Mouse (Mus musculus) mouse embryonic stem cell (cell line): ENCODE data around the gene Gm43064.
"Not testable (repeated sequence)": the region's sequence is repeated elsewhere in the genome, so short reads cannot be mapped to it uniquely, and the experiment has no call there.

Experiments used
- in situ Hi-C, 2 experiments: fragments of 300-500 bp; cut with MboI; formaldehyde crosslinking; loops; 1 replicate in 1 of 2; 3 replicates in 1 of 2; pipeline ENCODE4 v1.14.3; 2019 to 2020; ENCODE audit warnings: low sequenced_read_pairs in 2 of 2, low pct_unique_long_range_greater_than_20kb in 1 of 2, mixed read lengths in 1 of 2; ENCODE audit not compliant: unreplicated experiment in 1 of 2

The Gm43064 gene

DNA sequence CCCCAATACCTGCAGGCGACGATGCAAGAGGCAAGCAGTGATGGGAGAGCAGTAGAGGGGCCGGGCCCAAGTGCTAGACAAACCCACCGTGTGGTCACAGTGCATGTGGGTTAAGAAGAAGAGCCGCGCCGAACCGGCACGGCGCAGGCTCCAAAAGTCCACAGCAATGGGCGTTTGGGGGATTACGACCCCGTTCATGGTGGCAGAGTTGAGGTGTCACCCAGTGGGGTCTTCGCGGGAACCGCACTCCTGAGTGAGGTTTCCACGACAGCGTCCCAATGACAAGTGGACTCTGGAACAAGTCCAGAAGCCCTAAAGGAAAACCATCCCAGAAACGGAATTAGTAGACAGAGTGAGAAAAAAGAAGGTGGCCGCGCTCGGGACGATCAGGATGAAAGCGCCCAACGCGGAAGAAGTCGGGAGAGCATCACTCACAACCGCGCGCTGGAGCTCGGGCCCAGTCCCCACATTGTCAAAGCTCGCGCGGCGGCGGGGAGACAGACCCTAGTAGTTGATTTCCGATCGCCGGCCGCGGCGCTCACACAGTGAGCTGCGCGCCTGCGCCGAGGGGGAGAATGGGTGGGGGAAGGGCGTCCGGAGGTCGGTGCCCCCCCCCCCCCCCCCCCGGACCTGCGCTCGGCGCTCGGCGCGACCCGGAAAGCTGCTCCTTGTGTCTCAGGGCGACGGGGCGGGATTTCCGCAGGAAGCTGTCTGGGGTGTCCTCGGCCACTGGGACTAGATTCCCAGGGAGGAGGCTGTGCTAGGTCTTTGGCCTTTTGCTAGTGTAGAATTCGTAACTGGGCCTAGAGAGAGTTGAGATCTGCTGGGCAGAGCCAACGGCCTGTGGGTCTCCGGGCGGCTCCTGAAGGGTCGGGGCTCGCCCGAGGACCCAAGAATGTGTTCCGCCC lies at the start of gene Gm43064, which contains the start of the genes Dclre1b and Ap4b1:
Gene Gm43064, plus strand, starts transcription at position 683 of the 908 bp plus-strand sequence.
Gene Dclre1b, minus strand, starts transcription at position 554 of the 908 bp plus-strand sequence.
Gene Ap4b1, plus strand, starts transcription at position 630 of the 908 bp plus-strand sequence.
- in situ Hi-C loops, result no loop called here

DNA sequence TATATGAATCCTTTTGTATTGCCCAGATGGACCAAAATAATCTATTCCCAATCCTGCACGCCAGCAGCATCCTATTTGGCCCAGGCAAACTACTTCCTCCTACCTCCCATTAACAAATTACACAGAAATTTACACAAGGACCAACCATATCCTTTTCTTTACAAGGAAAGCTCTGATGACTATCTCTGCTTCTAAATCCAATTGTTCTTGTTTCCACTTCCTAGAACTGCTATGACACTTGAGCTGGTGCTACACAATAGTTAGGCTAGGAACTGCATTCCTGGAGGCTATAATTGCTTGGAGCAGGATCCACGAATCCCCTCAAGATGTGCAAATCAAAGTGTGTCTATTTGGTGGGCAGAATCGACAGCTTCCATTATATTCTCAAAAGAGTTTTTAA lies 42.6 kb upstream of the Gm43064 start:
- in situ Hi-C loops, result no loop called here

DNA sequence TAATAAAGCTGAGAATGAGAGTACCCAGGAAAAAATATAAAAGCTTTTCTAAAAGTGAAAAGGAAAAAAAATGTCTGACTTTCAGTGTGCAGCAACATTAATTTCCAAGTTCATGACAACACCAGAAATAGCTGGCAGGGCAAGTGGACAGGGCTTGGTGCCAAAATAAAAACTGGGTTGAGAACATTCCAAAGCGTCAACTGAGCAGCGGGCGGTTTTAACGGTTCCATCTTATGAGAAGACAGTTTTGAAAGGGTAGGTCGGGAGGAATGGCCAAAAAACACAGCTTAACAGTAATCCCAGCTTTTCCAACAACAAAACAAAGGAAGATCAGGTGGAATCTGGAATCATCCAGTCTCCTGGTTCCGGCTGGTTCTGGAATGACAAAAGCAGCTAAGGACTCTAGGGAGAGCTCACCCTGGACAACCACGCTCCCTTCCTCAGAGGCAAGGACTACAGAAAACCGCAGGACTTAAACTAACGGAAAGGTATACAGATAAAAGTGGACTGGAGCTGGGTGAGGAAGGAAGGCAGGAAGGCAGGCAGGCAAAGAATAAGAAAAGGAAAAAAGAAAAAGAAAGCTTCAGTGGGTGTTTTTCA lies 37.7 kb upstream of the Gm43064 start:
- in situ Hi-C loops, result no loop called here

DNA sequence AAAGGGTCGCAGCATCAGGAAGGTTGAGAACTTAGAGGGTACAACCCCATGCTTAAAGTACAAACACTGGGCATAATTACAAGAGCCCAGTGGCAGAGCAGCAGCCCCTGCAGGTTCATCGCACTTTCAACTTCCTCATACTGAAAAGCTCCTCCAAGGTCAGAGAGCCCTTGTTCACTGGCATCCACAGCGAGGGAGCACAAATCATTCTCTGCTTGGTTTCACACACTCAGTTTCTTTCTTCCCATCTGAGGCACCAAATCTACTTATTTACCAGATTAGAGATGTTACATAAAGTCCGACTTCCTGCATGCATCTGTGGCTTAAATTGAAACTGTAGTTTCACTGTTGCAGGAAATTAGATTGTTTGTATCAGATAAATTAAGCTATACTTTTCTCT lies 36.5 kb upstream of the Gm43064 start:
- in situ Hi-C loops, result no loop called here

DNA sequence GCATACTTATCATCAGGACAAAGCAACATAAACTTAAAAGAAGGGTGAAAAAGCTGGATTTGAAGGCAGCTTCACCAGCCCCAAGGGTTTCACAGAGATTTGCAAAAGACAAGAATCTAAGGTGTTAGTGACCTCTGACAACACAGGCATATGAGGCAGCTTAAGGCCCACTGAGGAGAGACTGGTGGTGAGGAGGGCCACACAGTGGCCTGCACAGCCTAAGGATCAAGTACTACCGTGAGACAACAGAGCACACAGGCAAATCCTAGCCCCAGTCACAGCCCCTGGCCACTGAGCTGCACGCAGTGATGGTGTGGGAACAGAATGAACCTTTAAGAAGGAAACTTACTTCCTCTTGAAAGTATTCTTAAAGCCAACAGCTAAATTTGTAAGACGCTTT lies 35.9 kb upstream of the Gm43064 start:
- in situ Hi-C loops, result no loop called here

DNA sequence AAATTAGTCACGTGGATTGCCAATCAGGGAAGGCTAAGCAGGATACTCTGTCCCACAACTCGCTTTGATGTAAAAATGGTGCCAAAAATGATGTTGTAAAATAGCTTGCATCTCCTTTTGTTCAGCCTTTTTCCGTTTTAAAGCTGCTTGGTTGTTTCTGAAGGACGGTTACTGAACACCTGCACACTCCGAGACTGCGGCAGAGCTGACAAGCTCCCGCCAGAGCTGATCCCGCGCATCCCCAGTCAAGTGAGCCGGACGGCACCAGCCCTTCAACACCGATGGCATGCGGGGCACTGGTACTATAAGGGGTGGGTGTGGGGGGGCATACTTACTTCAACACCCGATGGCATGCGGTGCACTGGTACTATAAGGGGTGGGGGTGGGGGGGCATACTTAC lies 35.4 kb upstream of the Gm43064 start:
- in situ Hi-C loops, result no loop called here

DNA sequence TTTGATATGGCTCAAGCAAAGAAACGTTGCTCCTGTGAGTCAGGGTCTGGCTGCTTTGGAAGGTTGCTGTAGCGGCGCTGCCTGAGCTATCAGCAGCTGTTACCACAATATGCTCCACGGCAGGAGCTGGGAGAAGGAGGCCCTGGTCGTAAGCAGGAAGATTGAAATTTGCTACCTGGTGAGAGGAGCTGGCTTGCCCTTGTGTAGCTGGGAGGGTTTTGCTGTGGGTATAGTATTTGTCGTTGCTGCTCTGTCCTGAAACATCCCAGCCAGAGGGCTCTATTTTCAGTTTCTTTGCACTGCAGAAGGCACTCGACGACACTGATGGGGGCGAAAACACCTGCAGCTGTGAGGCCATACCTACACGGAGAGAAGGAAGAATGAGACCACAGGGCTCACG lies 31.4 kb upstream of the Gm43064 start:
- in situ Hi-C loops, result no loop called here

DNA sequence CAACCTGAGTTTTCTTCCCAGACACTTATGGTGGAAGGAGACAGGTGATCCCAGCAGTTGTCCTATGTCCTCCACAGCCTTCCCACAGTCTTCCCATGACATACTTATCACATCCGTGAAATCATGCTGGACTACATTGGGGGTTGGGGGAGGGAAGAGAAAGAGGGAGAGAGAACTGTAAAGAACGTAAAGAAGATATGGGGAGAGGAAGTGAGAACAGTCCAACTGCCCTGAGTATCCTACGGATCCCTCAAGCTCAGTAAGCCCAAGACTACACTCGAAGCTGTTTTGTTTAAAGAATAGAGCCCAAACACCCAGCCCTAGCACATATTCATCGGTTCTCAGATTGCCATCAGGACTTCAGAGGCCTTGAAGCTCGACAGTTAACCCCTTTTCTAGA lies 30.7 kb upstream of the Gm43064 start:
- in situ Hi-C loops, result no loop called here

DNA sequence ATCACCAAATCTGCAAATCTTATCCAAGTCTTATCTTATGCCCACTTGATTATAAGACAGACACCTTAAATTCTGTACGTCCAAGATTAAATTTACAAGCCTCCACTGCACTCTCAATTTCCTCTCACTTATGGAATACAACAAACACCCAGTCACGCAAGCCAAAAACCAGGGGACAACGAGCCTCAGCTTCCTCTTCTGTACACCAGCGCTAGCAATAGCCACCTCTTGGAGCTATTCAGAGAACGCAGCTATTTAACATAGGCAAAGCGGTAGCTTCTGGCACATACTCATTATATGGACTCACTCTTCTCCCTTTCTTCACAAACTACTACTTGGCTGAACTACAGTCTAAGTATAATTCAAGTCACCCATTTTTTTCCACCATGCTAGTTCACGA lies 30.2 kb upstream of the Gm43064 start:
- in situ Hi-C loops, result no loop called here

DNA sequence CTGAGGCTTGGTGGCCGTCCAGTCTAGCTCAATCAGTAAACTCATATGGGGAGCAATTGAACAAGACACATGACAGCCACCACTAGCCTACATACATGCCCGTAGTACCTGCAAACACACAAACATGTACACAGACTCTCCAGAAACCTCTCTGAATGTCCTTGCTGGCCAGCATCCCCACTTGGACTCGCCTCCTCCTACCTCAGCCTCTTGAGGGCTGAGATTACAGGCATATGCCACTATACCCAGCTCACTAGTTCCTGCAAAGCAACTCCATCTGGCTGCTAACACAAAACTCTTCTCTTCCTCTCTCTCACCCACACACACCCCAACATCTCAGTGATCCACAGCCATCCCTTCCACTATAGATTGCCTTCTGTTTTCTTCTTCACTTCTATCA lies 29.1 kb upstream of the Gm43064 start:
- in situ Hi-C loops, result no loop called here

DNA sequence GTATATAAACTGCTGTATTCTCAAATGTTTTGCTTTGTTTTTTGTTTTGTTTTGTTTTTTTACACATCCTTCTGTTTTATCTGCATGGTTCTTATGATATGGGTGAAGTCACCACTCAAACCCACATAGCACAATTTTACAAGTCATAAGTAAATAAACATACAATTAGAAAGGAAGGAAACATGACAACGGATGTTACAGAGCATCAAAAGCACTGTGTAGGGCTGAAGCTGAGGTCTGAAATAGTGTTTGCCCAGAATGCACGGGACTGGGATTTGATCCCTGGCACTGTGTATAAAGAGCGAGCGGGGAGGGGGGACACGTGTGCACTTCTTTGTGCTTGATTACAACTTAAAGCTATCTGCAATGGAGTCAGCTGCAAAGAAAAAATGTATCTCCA lies 28.6 kb upstream of the Gm43064 start:
- in situ Hi-C loops, result no loop called here

DNA sequence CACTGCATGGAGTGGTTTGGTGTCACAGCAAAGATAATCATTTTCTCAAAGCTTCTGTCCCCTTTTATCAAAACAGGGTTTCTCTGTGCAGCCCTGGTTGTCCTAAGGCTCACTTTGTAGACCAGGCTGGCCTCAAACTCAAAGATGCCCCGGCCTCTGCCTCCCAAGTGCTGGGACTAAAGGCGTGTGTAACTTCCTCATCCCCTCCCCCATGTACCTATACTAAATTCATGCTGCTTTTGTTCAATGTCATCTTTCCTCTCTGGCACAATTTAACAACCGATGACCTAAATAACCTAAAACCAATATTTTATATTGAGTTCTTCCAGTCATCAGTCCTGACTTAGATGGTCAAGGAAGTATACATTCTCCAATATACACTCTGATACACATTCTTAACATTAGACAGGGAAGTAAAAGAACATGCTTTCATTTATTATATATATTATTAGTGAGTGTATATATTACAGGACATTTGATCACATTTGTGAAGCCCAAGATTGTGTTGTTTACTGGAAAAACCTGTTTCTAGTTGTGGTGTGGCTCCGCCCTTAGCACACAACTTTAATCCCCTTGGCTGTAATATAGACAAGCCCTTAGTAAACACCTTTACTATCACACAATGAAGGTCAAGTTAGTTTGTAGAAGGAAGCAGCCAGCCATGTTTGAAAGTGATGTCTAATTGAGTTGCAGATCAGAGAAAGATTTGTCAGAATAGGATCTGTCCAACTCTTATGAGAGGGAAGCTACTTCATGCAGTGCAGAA lies 26.3 kb upstream of the Gm43064 start:
- in situ Hi-C loops, result no loop called here

DNA sequence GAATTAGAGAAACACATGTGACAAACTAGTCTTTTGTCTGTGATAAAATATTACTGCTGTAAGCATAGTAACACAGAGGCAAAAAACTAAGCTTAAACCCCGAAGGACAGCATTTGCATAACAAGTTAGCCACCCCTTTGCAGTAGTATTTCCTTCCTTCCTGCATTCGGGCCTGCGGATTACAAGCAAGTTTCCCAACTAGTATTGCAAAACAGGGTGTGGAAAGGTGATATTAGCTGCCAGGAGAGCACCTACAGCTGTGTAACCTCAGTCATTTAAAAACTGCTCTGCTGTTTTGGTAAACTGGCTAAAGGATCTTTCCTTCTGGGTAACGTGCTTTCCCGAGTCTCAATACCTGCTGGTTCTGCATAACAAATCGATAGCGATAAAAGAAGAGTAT lies 22.1 kb upstream of the Gm43064 start:
- in situ Hi-C loops, result no loop called here

DNA sequence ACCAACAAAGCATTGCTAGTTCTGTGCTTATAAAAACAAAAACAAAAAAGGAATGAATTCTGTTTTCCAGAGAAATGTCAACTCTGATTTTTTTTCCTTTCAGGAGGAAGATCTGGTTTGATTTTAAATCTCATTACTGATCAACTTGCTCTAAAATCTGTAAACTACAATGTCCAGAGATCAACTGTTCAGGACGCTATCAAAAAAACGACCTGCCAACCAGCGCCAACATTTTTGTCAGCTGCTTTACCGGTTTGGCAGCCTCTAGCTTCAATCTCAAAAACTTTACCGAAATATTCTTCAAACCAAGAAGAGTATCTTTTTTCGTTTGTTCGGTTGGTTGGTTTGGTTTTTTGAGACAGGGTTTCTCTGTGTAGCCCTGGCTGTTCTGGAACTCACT lies 20.3 kb upstream of the Gm43064 start:
- in situ Hi-C loops, result no loop called here

DNA sequence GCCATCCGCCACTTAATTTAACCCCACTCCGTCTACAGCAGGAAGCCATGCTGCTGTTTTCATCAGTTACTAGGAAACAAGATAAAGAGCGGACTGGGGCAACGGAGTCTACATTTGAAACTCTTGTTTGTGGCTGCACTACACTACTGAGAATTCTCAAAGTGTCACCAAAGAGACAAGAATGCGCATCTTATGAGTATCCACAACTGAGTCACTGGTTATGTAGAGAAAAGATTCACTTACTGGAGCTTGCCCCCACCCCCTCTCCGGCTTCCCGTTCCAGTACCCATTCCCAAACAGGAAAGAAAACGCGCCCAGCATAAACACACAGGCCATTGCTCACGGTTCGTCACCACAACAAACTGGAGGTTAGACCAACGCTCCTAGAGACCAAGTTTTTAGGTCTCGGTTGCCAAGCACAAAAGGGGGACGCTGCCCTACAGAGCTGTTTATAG lies 19.5 kb upstream of the Gm43064 start:
- in situ Hi-C loops, result no loop called here

DNA sequence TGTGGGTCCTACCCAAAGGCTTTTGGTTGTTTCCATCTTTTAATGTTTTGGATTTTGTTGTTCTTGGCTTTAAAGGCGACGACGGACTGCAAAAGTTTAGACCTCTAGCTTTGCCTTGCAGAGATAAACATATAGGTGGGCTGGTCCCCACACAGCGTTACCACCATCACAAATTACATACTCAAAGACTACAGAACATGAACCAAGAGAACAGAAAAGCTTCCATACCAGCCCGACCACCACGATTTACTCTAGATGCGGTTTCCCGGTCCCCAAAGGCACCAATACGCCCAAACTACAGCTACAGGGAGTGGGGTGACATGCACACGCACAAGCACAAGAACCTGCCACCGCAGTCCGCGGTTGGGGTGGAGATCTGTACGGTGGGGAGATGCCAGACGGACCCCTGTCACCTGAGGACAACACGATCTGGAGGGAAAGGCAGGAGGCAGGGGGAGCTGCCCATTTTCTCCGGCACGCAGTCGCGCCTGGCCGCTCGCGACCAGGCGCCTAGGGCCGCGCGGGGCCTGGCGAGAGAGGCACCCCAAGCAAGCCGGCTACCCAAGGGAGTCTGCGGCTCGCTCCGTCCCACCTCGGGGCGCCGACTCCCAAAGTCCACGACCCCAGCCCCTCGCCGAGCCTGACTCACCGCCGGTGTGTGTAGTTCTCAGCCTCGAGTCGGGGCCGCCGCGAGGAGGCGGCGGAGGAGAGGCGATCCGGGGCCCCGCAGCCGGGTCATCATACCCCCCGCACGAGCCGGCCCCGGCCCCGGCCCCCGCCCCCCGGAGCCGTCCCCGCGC lies 18.8 kb upstream of the Gm43064 start:
- in situ Hi-C loops, result no loop called here

DNA sequence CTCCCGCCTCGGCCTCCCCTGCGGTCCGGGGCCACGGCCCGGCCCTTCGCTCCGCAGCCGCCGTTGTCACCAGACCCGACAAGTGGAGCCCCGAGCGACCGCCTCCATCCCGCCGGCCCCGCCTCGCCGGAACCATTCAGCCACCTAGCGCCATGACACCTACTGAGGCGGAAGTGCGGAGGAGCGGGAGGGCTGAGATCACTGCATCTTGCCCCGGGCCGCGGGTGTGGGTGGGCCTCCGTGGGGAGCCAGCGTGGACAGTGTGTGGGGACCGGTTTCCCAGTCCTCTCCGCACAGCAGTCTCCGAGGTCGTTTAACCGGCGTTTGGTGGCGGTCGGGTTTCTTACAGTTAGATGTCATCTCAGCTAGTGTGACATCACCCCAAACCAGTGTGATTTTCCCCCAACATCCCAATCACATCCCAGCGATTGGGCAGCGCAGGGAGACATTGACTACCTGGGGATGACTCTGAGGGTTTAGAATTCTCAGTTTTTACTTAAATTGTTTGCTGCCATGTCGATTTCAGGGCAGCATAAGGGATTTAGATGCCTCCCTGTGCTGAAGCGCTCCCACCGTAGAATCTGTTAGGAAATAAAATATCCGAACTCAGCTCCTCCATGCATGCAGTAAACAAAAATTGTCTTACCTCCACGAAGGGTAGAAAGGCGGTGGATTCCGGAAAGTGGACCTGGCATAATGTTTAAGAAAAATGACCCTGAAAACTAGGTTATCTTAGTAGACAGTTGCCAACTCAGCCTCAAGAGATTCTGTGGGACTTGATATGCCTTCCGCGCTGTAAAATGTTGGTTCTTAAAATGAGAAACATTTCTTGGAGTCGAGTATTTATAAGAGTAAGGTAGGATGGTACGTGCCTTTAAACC lies 17.9 kb upstream of the Gm43064 start, which contains the start of gene Hipk1:
Gene Hipk1, minus strand, starts transcription at position 334 of the 881 bp plus-strand sequence.
- in situ Hi-C loops, result no loop called here

DNA sequence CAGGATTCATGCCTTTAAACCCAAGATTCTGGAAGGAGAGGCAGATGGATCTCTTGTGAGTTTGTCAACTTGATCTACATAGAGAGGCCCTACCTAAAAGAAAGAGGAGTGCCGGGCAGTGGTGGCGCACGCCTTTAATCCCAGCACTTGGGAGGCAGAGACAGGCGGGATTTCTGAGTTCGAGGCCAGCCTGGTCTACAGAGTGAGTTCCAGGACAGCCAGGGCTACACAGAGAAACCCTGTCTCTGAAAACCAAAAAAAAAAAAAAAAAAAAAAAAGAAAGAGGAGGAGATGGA lies 17.3 kb upstream of the Gm43064 start:
- in situ Hi-C loops, result not testable (repeated sequence)
